Mouse (Mus musculus): ENCODE measurements around the gene Ccdc186.

- TF ChIP-seq POLR2A (IDR thresholded peaks at IDR 0.05; ENCODE audit: insufficient read length, low read depth) = no peak
- TF ChIP-seq MYOG (IDR thresholded peaks at IDR 0.05; ENCODE audit: control insufficient read depth in 1 of 3, insufficient read depth in 1 of 3, insufficient read length in 2 of 3, low read depth in 2 of 3) = no peak
- TF ChIP-seq SRF (IDR thresholded peaks at IDR 0.05; ENCODE audit: control insufficient read depth, insufficient read length, low read depth) = no peak
- TF ChIP-seq POLR2AphosphoS2 (IDR thresholded peaks at IDR 0.05; ENCODE audit: insufficient read length, low read depth) = no peak
Observed at GRCm38 (mm10) chr19:56822448-56822836, 452 bp upstream of the Ccdc186 start.

All from myocyte (in vitro differentiated cells).